Mouse (Mus musculus) lung, postnatal 0 days (tissue): ENCODE data around the gene Arnt2. TPM values are rescaled to one million over a fixed set of nuclear protein-coding genes. Genes with fewer than 3 reads are reported as not detected.

Experiments
- ATAC-seq: fragments of 200-750 bp; cut with Nextera tagmentation; 2 replicates; pipeline ENCODE4 v1.8.0; 2017; ENCODE audit warnings: moderate library complexity
- DNase-seq: peaks from one replicate; pipeline ENCODE4 v3.0.0-alpha.2; 2016; ENCODE audit warnings: low spot score
- H3K27ac ChIP-seq: fragments of 300-500 bp; sonication (generic); 2 replicates; pipeline ENCODE4 v1.5.1; 2014; ENCODE audit warnings: antibody characterized with exemption, mild to moderate bottlenecking, low read length, mixed read lengths
- H3K27me3 ChIP-seq: fragments of 300-500 bp; sonication (generic); replicated peaks from 2 replicates; pipeline ENCODE4 v1.6.1; 2014; ENCODE audit warnings: low read length, mixed read lengths; ENCODE audit not compliant: insufficient read depth
- H3K36me3 ChIP-seq: fragments of 300-500 bp; sonication (generic); 2 replicates; pipeline ENCODE4 v1.6.1; 2014; ENCODE audit warnings: low read length, mixed read lengths; ENCODE audit not compliant: insufficient read depth
- H3K4me1 ChIP-seq: fragments of 300-500 bp; sonication (generic); 2 replicates; pipeline ENCODE4 v1.6.1; 2014; ENCODE audit warnings: antibody characterized with exemption, low read depth, low read length, mixed read lengths; ENCODE audit not compliant: insufficient read depth
- H3K4me2 ChIP-seq: fragments of 300-500 bp; sonication (generic); replicated peaks from 2 replicates; pipeline ENCODE4 v1.6.1; 2014; ENCODE audit warnings: low read depth, mild to moderate bottlenecking, low read length, moderate library complexity, mixed read lengths
- H3K4me3 ChIP-seq: fragments of 300-500 bp; sonication (generic); 2 replicates; pipeline ENCODE4 v1.5.1; 2014; ENCODE audit warnings: low read depth, low read length
- H3K9ac ChIP-seq: fragments of 300-500 bp; sonication (generic); replicated peaks from 2 replicates; pipeline ENCODE4 v1.6.1; 2014; ENCODE audit warnings: low read depth, mild to moderate bottlenecking
- H3K9me3 ChIP-seq: fragments of 300-500 bp; sonication (generic); 2 replicates; pipeline ENCODE4 v1.6.1; 2016; ENCODE audit warnings: low read length, mixed read lengths
- CTCF ChIP-seq: IDR thresholded peaks from 2 replicates; pipeline ENCODE4 v1.5.1; 2016; ENCODE audit warnings: antibody characterized with exemption, mild to moderate bottlenecking
- EP300 ChIP-seq: IDR thresholded peaks from 2 replicates; pipeline ENCODE4 v1.6.1; 2016; ENCODE audit warnings: antibody characterized with exemption, mild to moderate bottlenecking, control low read depth
- WGBS: fragments of 180-500 bp; shearing (Covaris S2); extraction: QIAGEN DNeasy Blood & Tissue Kit; methylation state at CpG from one replicate; pipeline ENCODE4 v1.1.7; 2014; 5-methylcytosine and 5-hydroxymethylcytosine counted together
- polyA plus RNA-seq: library from polyadenylated mRNA; unstranded; fragments of >200 nt; fragmentation: Nextera tagmentation; extraction: Ambion mirVana; gene quantifications from 2 replicates; pipeline ENCODE4 v1.2.1, GENCODE M21; 2015

The Arnt2 gene
- polyA plus RNA-seq, 1 experiment from 2014 or later = 0.78 TPM

- no peak overlapping the region for H3K27ac ChIP-seq
- DNase-seq (no peak), ATAC-seq (no peak)
- H3K4me3 ChIP-seq = no peak overlapping the region
- no peaks in the 10 kb centered on the region for H3K9me3 ChIP-seq
- no peak overlapping the region for H3K4me2 ChIP-seq
- no peak overlapping the region for H3K9ac ChIP-seq
- no peak for TF ChIP-seq EP300
- no peak for TF ChIP-seq CTCF
- H3K36me3 ChIP-seq = no peaks in the 10 kb centered on the region
- H3K4me1 ChIP-seq = no peaks in the 10 kb centered on the region
- no peaks in the 10 kb centered on the region for H3K27me3 ChIP-seq
Observed at GRCm38 (mm10) chr7:84421753-84422152, 11.8 kb upstream of the Arnt2 start.

GRCm38 (mm10) chr7:84421291-84421665 is 11.3 kb upstream of the Arnt2 start:
- ATAC-seq (no peak), DNase-seq (no peak)
- H3K9ac ChIP-seq = no peak overlapping the region
- no peaks in the 10 kb centered on the region for H3K4me1 ChIP-seq
- H3K9me3 ChIP-seq = no peaks in the 10 kb centered on the region
- H3K27ac ChIP-seq = no peak overlapping the region
- no peak overlapping the region for H3K4me3 ChIP-seq
- H3K4me2 ChIP-seq = no peak overlapping the region
- TF ChIP-seq EP300 (no peak), CTCF (no peak)
- no peaks in the 10 kb centered on the region for H3K27me3 ChIP-seq
- H3K36me3 ChIP-seq = no peaks in the 10 kb centered on the region

GRCm38 (mm10) chr7:84420581-84421290 is 10.8 kb upstream of the Arnt2 start:
- Histone ChIP-seq H3K4me1 (no peaks in the 10 kb centered on the region), H3K27me3 (no peaks in the 10 kb centered on the region), H3K9me3 (no peaks in the 10 kb centered on the region), H3K4me3 (no peak overlapping the region), H3K9ac (no peak overlapping the region), H3K4me2 (no peak overlapping the region), H3K27ac (no peak overlapping the region), H3K36me3 (no peaks in the 10 kb centered on the region)
- 65% methylated on average over 3 of the region's 3 CpGs for WGBS
- no peak for TF ChIP-seq EP300
- TF ChIP-seq CTCF = no peak
- DNase-seq = no peak
- no peak for ATAC-seq

- TF ChIP-seq CTCF (no peak), EP300 (no peak)
- H3K4me2 ChIP-seq = no peak overlapping the region
- H3K27ac ChIP-seq = no peak overlapping the region
- DNase-seq (no peak), ATAC-seq (no peak)
- H3K9me3 ChIP-seq = no peaks in the 10 kb centered on the region
- no peaks in the 10 kb centered on the region for H3K27me3 ChIP-seq
- no peak overlapping the region for H3K9ac ChIP-seq
- H3K4me1 ChIP-seq = no peaks in the 10 kb centered on the region
- no peaks in the 10 kb centered on the region for H3K36me3 ChIP-seq
- no peak overlapping the region for H3K4me3 ChIP-seq
Observed at GRCm38 (mm10) chr7:84417441-84417840, 7.5 kb upstream of the Arnt2 start.

DNA sequence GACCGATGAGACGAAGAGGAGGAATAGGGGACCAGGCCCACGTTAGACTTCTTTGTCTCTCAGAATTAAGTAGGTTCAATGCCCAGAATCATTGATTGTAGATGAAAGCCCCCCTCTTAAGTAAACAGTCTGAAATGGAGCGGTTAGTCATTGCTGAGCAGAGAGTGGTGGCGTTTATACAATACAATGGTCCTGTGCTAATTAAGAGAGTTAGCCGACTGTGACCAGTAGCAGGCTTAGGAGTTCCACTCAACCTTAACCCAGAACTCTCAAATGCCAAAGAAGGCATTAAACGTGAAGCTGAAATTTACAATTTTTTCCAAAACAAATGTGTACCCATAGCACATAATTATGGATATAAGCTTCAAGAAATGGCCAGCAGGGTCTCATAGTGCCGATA is 2.6 kb upstream of the Arnt2 start:
- TF ChIP-seq CTCF = no peak
- TF ChIP-seq EP300 = no peak

GRCm38 (mm10) chr7:84409241-84409895 is 608 bp downstream of the Arnt2 start:
- Histone ChIP-seq H3K27ac (no peak overlapping the region), H3K4me3 (peak overlapping the region; percentile 60), H3K36me3 (no peaks in the 10 kb centered on the region), H3K4me1 (no peaks in the 10 kb centered on the region), H3K9ac (no peak overlapping the region), H3K27me3 (no peaks in the 10 kb centered on the region), H3K9me3 (no peaks in the 10 kb centered on the region), H3K4me2 (peak overlapping the region; percentile 89)
- DNase-seq (peak; percentile 41), ATAC-seq (peak; percentile 66; the same call in 1 of the 2 replicates)
- TF ChIP-seq CTCF (no peak), EP300 (no peak)
- 1% methylated on average over 38 of the region's 39 CpGs for WGBS

More for the DNA sequence above, 2.6 kb upstream of the Arnt2 start:
- H3K36me3 ChIP-seq = no peaks in the 10 kb centered on the region
- ATAC-seq (no peak), DNase-seq (no peak)
- H3K9ac ChIP-seq = no peak overlapping the region
- no peak overlapping the region for H3K4me2 ChIP-seq
- no peaks in the 10 kb centered on the region for H3K9me3 ChIP-seq
- H3K27me3 ChIP-seq = no peaks in the 10 kb centered on the region
- H3K4me1 ChIP-seq = no peaks in the 10 kb centered on the region
- no peak overlapping the region for H3K4me3 ChIP-seq
- WGBS = 72% methylated on average over 8 of the region's 8 CpGs
- H3K27ac ChIP-seq = no peak overlapping the region
